Mouse (Mus musculus): Measurements from ENCODE around the gene Thegl.

DNA sequence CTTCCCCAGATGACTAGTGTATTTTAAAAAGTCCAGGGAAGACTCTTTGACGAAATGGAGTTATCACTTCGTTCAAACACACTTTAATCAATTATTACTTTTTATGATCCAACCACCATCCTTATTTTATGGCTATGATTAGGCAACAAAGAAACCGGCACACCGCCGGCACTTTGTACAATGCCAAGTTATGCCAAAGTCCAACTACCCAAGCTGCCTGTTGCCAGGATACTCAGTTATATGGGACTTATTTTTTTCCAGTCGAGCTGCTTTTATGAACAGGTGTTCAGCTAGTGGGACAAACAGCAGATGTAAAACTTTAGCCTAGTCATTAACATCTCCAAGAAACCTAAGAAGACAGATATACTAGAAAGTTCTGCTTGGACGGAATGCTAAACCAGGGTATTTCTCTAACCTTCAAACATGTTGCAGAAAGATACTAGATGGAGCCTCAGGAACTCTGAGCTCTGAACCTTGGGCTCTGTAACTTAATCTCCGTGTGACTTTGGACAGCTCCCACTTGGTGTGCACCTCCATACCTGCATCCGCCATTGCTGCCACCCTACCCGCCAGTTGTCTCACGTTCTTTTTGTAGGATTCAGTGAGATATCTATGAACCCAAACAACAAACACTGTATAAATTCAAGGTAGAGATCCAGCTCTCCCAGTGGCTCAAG, 91.5 kb downstream of the Thegl start:
- TF ChIP-seq ZKSCAN1 (IDR thresholded peaks at IDR 0.05; ENCODE audit: low read depth, low read length) (no peak), POLR2A (IDR thresholded peaks at IDR 0.05; ENCODE audit: control insufficient read depth in 1 of 2, insufficient read depth in 1 of 2, low read depth in 1 of 2, low read length in 2 of 2, poor library complexity in 1 of 2) (no peak), EP300 (IDR thresholded peaks at IDR 0.05; ENCODE audit: low read depth in 1 of 2, low read length in 2 of 2) (no peak), TCF12 (IDR thresholded peaks at IDR 0.05; ENCODE audit: low read depth, low read length) (no peak), MXI1 (IDR thresholded peaks at IDR 0.05; ENCODE audit: low read depth, low read length) (no peak), CHD2 (IDR thresholded peaks at IDR 0.05; ENCODE audit: low read length) (no peak), MAFK (IDR thresholded peaks at IDR 0.05; ENCODE audit: borderline replicate concordance, low read depth, low read length) (no peak), USF1 (IDR thresholded peaks at IDR 0.05; ENCODE audit: low read depth, low read length) (no peak), BHLHE40 (IDR thresholded peaks at IDR 0.05; ENCODE audit: borderline replicate concordance, low read depth, low read length) (no peak), GABPA (IDR thresholded peaks at IDR 0.05; ENCODE audit: low read depth, low read length) (no peak), CTCF (IDR thresholded peaks at IDR 0.05 in 2 of 3, conservative IDR thresholded peaks at IDR 0.05 in 1 of 3; ENCODE audit: control insufficient read depth in 1 of 3, insufficient read depth in 1 of 3, low read depth in 2 of 3, low read length in 3 of 3, poor library complexity in 1 of 3, severe bottlenecking in 1 of 3) (no peak), MAX (IDR thresholded peaks at IDR 0.05; ENCODE audit: low read length) (no peak)

Measured in MEL (cell line).